Mouse (Mus musculus): ENCODE results near the gene Rps27l. TPM values are rescaled to one million over a fixed set of nuclear protein-coding genes. Genes with fewer than 3 reads are reported as not detected.

Gene Rps27l
- polyA plus RNA-seq, 1 experiment from 2014 or later, result 650 TPM

- H3K27ac ChIP-seq (replicated peaks), result no peak overlapping the region
- H3K9ac ChIP-seq, result no peak overlapping the region
- no peak for ATAC-seq (ENCODE audit: insufficient number of reproducible peaks, low FRiP score, low TSS enrichment, low read depth)
- H3K36me3 ChIP-seq, result no peaks in the 10 kb centered on the region
- H3K27me3 ChIP-seq, result no peaks in the 10 kb centered on the region
- no peak overlapping the region for H3K4me2 ChIP-seq (replicated peaks)
- 97% methylated on average over 1 of the region's 1 CpGs for WGBS
- H3K9me3 ChIP-seq (replicated peaks), result no peaks in the 10 kb centered on the region
- peaks cover 15% of the 10 kb centered on the region for H3K4me1 ChIP-seq
- no peak overlapping the region for H3K4me3 ChIP-seq (replicated peaks)
Measured at GRCm38 (mm10) chr9:66922076-66922475, 23.8 kb upstream of the Rps27l start.

- ATAC-seq (ENCODE audit: insufficient number of reproducible peaks, low FRiP score, low TSS enrichment, low read depth), result no peak
- H3K36me3 ChIP-seq, result no peaks in the 10 kb centered on the region
Measured at GRCm38 (mm10) chr9:66925853-66926252, 20.0 kb upstream of the Rps27l start.

GRCm38 (mm10) chr9:66927696-66928402 is 18.0 kb upstream of the Rps27l start:
- Histone ChIP-seq H3K4me1 (no peaks in the 10 kb centered on the region), H3K27ac (replicated peaks) (no peak overlapping the region), H3K9me3 (replicated peaks) (no peaks in the 10 kb centered on the region), H3K4me3 (replicated peaks) (no peak overlapping the region), H3K36me3 (no peaks in the 10 kb centered on the region), H3K9ac (no peak overlapping the region), H3K27me3 (no peaks in the 10 kb centered on the region), H3K4me2 (replicated peaks) (no peak overlapping the region)
- WGBS, result 75% methylated on average over 8 of the region's 8 CpGs
- no peak for ATAC-seq (ENCODE audit: insufficient number of reproducible peaks, low FRiP score, low TSS enrichment, low read depth)

More at GRCm38 (mm10) chr9:66925853-66926252, 20.0 kb upstream of the Rps27l start:
- no peak overlapping the region for H3K9ac ChIP-seq
- no peaks in the 10 kb centered on the region for H3K9me3 ChIP-seq (replicated peaks)
- no peaks in the 10 kb centered on the region for H3K4me1 ChIP-seq
- H3K27me3 ChIP-seq, result no peaks in the 10 kb centered on the region
- no peak overlapping the region for H3K4me3 ChIP-seq (replicated peaks)
- H3K27ac ChIP-seq (replicated peaks), result no peak overlapping the region
- 61% methylated on average over 3 of the region's 3 CpGs for WGBS
- no peak overlapping the region for H3K4me2 ChIP-seq (replicated peaks)

DNA sequence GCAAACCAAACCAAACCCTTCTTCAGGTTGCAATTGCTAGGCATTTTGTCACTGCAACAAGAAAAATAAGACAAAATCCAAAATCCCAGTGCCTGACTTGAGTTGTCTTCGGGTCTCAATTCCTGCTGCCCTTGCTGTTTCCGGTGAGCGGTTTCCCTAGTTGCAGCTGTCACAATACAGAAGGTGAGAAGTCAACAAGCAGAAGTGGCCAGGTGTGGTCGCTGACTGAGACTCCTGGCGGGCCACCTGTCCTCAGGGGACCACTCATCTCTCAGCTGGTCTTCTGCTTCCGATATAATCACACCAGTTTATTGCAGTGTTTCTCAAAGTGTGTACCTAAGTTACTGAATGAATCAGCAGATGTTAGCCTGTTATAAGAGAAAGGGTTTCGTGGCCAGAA is 15.5 kb upstream of the Rps27l start:
- Histone ChIP-seq H3K27me3 (no peaks in the 10 kb centered on the region), H3K4me1 (no peaks in the 10 kb centered on the region), H3K9me3 (replicated peaks) (no peaks in the 10 kb centered on the region), H3K9ac (no peak overlapping the region), H3K4me2 (replicated peaks) (no peak overlapping the region), H3K27ac (replicated peaks) (no peak overlapping the region), H3K36me3 (no peaks in the 10 kb centered on the region), H3K4me3 (replicated peaks) (no peak overlapping the region)
- 62% methylated on average over 7 of the region's 7 CpGs for WGBS
- no peak for ATAC-seq (ENCODE audit: insufficient number of reproducible peaks, low FRiP score, low TSS enrichment, low read depth)

DNA sequence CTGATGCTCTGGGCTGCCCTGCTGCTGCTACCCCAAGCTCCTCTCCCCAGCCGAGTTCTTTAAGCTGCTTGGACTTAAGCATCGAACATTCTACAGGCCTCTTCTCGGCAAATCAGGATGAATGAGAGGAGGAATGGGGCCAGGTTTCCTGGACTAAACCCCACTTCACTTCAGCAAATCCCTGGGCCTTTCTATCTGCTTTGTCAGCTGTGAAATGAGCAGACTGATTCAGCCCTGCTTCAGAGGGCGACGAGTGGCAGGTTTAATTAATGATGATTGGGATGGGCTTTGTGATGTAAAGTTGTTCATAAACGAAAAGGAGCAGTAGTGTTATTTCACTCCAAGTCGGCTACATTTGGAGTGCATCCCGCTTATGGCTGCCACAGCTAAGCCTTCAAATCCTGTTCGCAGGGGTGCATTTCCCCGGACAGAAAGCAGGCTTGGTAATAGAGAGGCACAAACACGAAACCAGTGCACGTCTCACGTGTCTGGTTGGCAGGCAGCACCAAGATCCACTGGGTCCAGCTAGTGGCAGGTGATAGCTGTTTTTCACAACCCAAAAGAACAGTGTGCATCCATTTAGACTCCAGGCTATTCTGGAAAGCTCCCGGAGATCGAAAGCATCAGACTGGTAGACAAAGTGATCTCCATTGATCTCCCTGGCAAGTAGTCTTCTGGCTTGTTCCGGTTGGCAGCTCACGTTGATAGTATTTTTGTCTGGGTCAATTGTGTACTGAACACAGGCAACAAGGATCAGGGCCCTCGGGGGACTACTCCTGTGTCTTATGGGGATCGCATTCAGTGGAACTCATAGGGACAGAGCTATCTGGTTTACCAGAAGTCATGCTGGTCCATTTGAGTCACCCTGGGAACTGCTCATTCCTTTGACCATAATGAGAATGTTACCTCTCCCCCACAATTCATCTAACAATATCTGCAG is 11.7 kb upstream of the Rps27l start:
- Histone ChIP-seq H3K9ac (no peak overlapping the region), H3K4me1 (peaks cover 4% of the 10 kb centered on the region; the same call in 1 of the 2 replicates), H3K27ac (replicated peaks) (no peak overlapping the region), H3K4me2 (replicated peaks) (no peak overlapping the region), H3K36me3 (no peaks in the 10 kb centered on the region), H3K27me3 (no peaks in the 10 kb centered on the region), H3K9me3 (replicated peaks) (no peaks in the 10 kb centered on the region), H3K4me3 (replicated peaks) (no peak overlapping the region)
- ATAC-seq (ENCODE audit: insufficient number of reproducible peaks, low FRiP score, low TSS enrichment, low read depth), result no peak
- 66% methylated on average over 19 of the region's 19 CpGs for WGBS

- no peaks in the 10 kb centered on the region for H3K27me3 ChIP-seq
- no peaks in the 10 kb centered on the region for H3K9me3 ChIP-seq (replicated peaks)
- H3K4me3 ChIP-seq (replicated peaks), result no peak overlapping the region
- 0 out of 2 replicates have a peak, but pooled peaks have one; percentile 65 for ATAC-seq (ENCODE audit: insufficient number of reproducible peaks, low FRiP score, low TSS enrichment, low read depth)
- WGBS, result 52% methylated on average over 8 of the region's 8 CpGs
- no peaks in the 10 kb centered on the region for H3K36me3 ChIP-seq
- H3K27ac ChIP-seq (replicated peaks), result no peak overlapping the region
- no peak overlapping the region for H3K4me2 ChIP-seq (replicated peaks)
- H3K9ac ChIP-seq, result no peak overlapping the region
- peaks cover 4% of the 10 kb centered on the region; the same call in 1 of the 2 replicates for H3K4me1 ChIP-seq
Measured at GRCm38 (mm10) chr9:66937507-66937906, 8.4 kb upstream of the Rps27l start.

- H3K27me3 ChIP-seq, result no peaks in the 10 kb centered on the region
- no peak overlapping the region for H3K4me2 ChIP-seq (replicated peaks)
- ATAC-seq (ENCODE audit: insufficient number of reproducible peaks, low FRiP score, low TSS enrichment, low read depth), result 0 out of 2 replicates have a peak, but pooled peaks have one; percentile 41
- peaks cover 4% of the 10 kb centered on the region; the same call in 1 of the 2 replicates for H3K4me1 ChIP-seq
- 8% methylated on average over 4 of the region's 4 CpGs for WGBS
- H3K9me3 ChIP-seq (replicated peaks), result no peaks in the 10 kb centered on the region
- no peaks in the 10 kb centered on the region for H3K36me3 ChIP-seq
- H3K27ac ChIP-seq (replicated peaks), result no peak overlapping the region
- H3K4me3 ChIP-seq (replicated peaks), result no peak overlapping the region
- H3K9ac ChIP-seq, result no peak overlapping the region
Measured at GRCm38 (mm10) chr9:66938836-66939235, 7.0 kb upstream of the Rps27l start.

GRCm38 (mm10) chr9:66945161-66945560 is 725 bp upstream of the Rps27l start:
- H3K4me3 ChIP-seq (replicated peaks), result peak overlapping the region; percentile 92
- no peak for ATAC-seq (ENCODE audit: insufficient number of reproducible peaks, low FRiP score, low TSS enrichment, low read depth)
- peak overlapping the region; percentile 89; the same call in 1 of the 2 replicates for H3K9ac ChIP-seq
- 10% methylated on average over 4 of the region's 4 CpGs for WGBS
- peaks cover 5% of the 10 kb centered on the region for H3K36me3 ChIP-seq
- peak overlapping the region; percentile 49 for H3K4me2 ChIP-seq (replicated peaks)
- peak overlapping the region; percentile 92 for H3K27ac ChIP-seq (replicated peaks)
- H3K9me3 ChIP-seq (replicated peaks), result no peaks in the 10 kb centered on the region
- no peaks in the 10 kb centered on the region for H3K27me3 ChIP-seq
- peaks cover 3% of the 10 kb centered on the region; the same call in 1 of the 2 replicates for H3K4me1 ChIP-seq

DNA sequence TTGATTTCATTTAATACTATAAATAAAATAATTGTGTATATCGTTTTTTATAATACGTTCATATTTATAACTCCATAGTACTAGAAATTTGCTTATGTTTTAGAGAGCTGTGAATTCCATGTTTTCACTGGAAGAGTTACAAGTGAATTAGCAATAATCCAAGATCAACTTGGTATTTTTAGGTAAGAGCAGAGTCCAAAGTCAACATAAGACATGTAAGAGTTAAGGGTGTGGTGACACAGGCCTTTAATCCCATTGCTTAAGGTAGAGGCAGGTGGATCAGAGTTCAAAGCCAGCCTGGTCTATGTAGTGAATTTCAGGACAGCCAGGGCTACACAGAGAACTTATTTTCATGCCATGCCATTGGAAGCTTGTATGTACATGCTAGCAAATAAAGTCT is 2.6 kb downstream of the Rps27l start:
- Histone ChIP-seq H3K4me3 (replicated peaks) (no peak overlapping the region), H3K27ac (replicated peaks) (no peak overlapping the region), H3K9me3 (replicated peaks) (no peaks in the 10 kb centered on the region), H3K4me2 (replicated peaks) (no peak overlapping the region), H3K27me3 (no peaks in the 10 kb centered on the region), H3K36me3 (peaks cover 5% of the 10 kb centered on the region), H3K9ac (no peak overlapping the region), H3K4me1 (0 out of 2 replicates have a peak, but pooled peaks cover 3% of the 10 kb centered on the region)
- 96% methylated on average over 2 of the region's 2 CpGs for WGBS
- no peak for ATAC-seq (ENCODE audit: insufficient number of reproducible peaks, low FRiP score, low TSS enrichment, low read depth)

- peaks cover 8% of the 10 kb centered on the region for H3K36me3 ChIP-seq
- no peak overlapping the region for H3K9ac ChIP-seq
- no peak overlapping the region for H3K4me2 ChIP-seq (replicated peaks)
- H3K4me3 ChIP-seq (replicated peaks), result no peak overlapping the region
- no peaks in the 10 kb centered on the region for H3K27me3 ChIP-seq
- WGBS, result 74% methylated on average over 8 of the region's 8 CpGs
- no peak for ATAC-seq (ENCODE audit: insufficient number of reproducible peaks, low FRiP score, low TSS enrichment, low read depth)
- H3K4me1 ChIP-seq, result no peaks in the 10 kb centered on the region
- no peaks in the 10 kb centered on the region for H3K9me3 ChIP-seq (replicated peaks)
- no peak overlapping the region for H3K27ac ChIP-seq (replicated peaks)
Measured at GRCm38 (mm10) chr9:66952321-66952720, 6.4 kb downstream of the Rps27l start.

DNA sequence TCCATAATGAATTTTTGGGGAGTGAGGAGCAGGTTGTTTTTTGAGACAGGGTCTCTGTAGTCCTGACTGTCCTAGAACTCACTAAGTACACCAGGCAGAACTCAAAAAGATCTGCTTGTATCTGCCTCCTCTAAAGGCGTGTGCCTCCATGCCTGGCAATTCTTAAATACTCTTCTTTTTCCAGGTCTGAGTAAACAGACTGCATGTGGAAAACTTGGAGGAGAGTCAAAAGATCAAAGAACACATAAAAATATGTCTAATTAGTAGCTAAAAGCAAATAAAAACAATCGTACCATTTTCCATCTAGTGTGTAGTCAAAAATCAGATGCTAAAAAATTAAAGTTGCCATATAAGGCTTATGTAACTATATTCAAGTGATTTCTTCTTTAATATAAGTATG is 7.0 kb downstream of the Rps27l start:
- Histone ChIP-seq H3K4me3 (replicated peaks) (no peak overlapping the region), H3K9ac (no peak overlapping the region), H3K4me1 (no peaks in the 10 kb centered on the region), H3K36me3 (peaks cover 8% of the 10 kb centered on the region), H3K27ac (replicated peaks) (no peak overlapping the region), H3K27me3 (no peaks in the 10 kb centered on the region), H3K9me3 (replicated peaks) (no peaks in the 10 kb centered on the region), H3K4me2 (replicated peaks) (no peak overlapping the region)
- ATAC-seq (ENCODE audit: insufficient number of reproducible peaks, low FRiP score, low TSS enrichment, low read depth), result no peak
- 60% methylated on average over 2 of the region's 2 CpGs for WGBS

Measured in embryonic facial prominence, embryonic 15.5 days (tissue).